Mouse (Mus musculus) olfactory bulb, adult 2 months (tissue): ENCODE results near the gene Mphosph6. TPM values are rescaled to one million over a fixed set of nuclear protein-coding genes. Genes with fewer than 3 reads are reported as not detected.

ENCODE experiments used
- H3K27ac ChIP-seq: fragments of 200-500 bp; 2 replicates; pipeline ENCODE4 v1.5.1; 2012; ENCODE audit warnings: low read depth, low read length; ENCODE audit not compliant: insufficient read depth
- H3K4me1 ChIP-seq: fragments of 200-500 bp; 2 replicates; pipeline ENCODE4 v1.6.1; 2012; ENCODE audit warnings: low read length; ENCODE audit not compliant: control insufficient read depth, insufficient read depth
- H3K4me3 ChIP-seq: fragments of 200-500 bp; 2 replicates; pipeline ENCODE4 v1.5.1; 2012; ENCODE audit warnings: mild to moderate bottlenecking, low read depth, low read length, moderate library complexity; ENCODE audit not compliant: insufficient read depth
- CTCF ChIP-seq: fragments of 200-500 bp; IDR thresholded peaks from 2 replicates; pipeline ENCODE4 v1.5.1; 2012; ENCODE audit warnings: low read depth, mild to moderate bottlenecking, low read length, moderate library complexity; ENCODE audit not compliant: insufficient read depth
- POLR2A ChIP-seq: fragments of 200-500 bp; IDR thresholded peaks from 2 replicates; pipeline ENCODE4 v1.6.1; 2012; ENCODE audit warnings: mild to moderate bottlenecking, low read depth, low read length, moderate library complexity; ENCODE audit not compliant: insufficient read depth
- WGBS: fragments of 180-500 bp; shearing (Covaris S2); methylation state at CpG from one replicate; pipeline ENCODE4 v1.1.7; 2018; 5-methylcytosine and 5-hydroxymethylcytosine counted together
- polyA plus RNA-seq: library from polyadenylated mRNA; stranded (reverse); fragments of >200 nt; gene quantifications from 2 replicates; pipeline ENCODE4 v1.2.4, GENCODE M21; 2012; ENCODE audit warnings: low replicate concordance; ENCODE audit not compliant: missing spikeins, insufficient read depth, insufficient read length

Mphosph6 gene
- polyA plus RNA-seq, 1 experiment = not detected

- no peak for TF ChIP-seq CTCF
- no peak for TF ChIP-seq POLR2A
- Histone ChIP-seq H3K27ac (no peak overlapping the region), H3K4me3 (no peak overlapping the region), H3K4me1 (peaks cover 2% of the 10 kb centered on the region; the same call in 1 of the 2 replicates)
- WGBS = 44% methylated on average over 10 of the region's 10 CpGs
Observed at GRCm38 (mm10) chr8:117775626-117776025, 26.1 kb downstream of the Mphosph6 start.

- H3K27ac ChIP-seq = no peak overlapping the region
- H3K4me3 ChIP-seq = no peak overlapping the region
- TF ChIP-seq POLR2A (no peak), CTCF (no peak)
- WGBS = 66% methylated on average over 2 of the region's 2 CpGs
- H3K4me1 ChIP-seq = peaks cover 2% of the 10 kb centered on the region; the same call in 1 of the 2 replicates
Observed at GRCm38 (mm10) chr8:117772597-117772996, 29.1 kb downstream of the Mphosph6 start.

- WGBS = 66% methylated on average over 2 of the region's 2 CpGs
- H3K27ac ChIP-seq = no peak overlapping the region
- peaks cover 2% of the 10 kb centered on the region; the same call in 1 of the 2 replicates for H3K4me1 ChIP-seq
- TF ChIP-seq CTCF = no peak
- TF ChIP-seq POLR2A = no peak
- H3K4me3 ChIP-seq = no peak overlapping the region
Observed at GRCm38 (mm10) chr8:117772126-117772525, 29.6 kb downstream of the Mphosph6 start.

- Histone ChIP-seq H3K4me1 (peaks cover 2% of the 10 kb centered on the region; the same call in 1 of the 2 replicates), H3K4me3 (no peak overlapping the region), H3K27ac (no peak overlapping the region)
- TF ChIP-seq CTCF (no peak), POLR2A (no peak)
- 92% methylated on average over 9 of the region's 9 CpGs for WGBS
Observed at GRCm38 (mm10) chr8:117771115-117771836, 30.5 kb downstream of the Mphosph6 start.

DNA sequence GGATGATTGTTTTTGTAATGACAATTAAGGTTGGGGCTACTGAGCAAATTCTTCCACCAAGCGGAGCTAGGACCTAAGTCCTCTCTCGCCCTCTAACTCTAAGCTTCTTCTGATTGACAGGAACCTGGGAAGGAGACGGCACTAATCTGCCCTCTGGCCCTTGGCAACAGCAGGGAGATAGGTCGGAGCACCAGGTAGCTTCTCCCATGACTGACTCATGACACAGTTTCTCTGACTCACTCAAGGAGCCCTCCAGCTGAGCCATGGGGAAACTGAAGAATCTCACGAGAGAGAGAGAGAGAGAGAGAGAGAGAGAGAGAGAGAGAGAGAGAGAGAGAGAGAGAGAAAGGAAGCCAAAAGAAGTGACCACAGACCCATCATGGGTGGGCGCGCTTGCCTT lies 32.8 kb downstream of the Mphosph6 start:
- no peak for TF ChIP-seq POLR2A
- TF ChIP-seq CTCF = no peak
- 80% methylated on average over 7 of the region's 7 CpGs for WGBS
- H3K4me1 ChIP-seq = peaks cover 2% of the 10 kb centered on the region; the same call in 1 of the 2 replicates

DNA sequence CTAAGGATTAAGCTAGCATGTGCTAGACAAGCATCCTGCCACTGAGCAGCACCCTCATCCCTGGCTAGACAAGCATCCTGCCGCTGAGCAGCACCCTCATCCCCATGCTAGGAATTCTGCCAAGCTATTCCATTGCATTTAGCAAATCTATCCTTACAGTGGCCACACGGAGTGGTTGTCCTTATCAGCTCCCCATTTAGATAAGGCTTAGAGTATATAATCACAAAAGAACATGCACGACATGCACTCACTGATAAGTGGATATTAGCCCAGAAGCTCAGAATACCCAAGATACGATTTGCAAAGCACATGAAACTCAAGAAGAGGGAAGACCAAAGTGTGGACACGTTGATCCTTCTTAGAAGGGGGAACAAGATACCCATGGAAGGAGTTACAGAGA lies 35.8 kb downstream of the Mphosph6 start:
- TF ChIP-seq POLR2A (no peak), CTCF (no peak)
- WGBS = 78% methylated on average over 5 of the region's 5 CpGs
- Histone ChIP-seq H3K4me3 (no peak overlapping the region), H3K27ac (no peak overlapping the region), H3K4me1 (peaks cover 2% of the 10 kb centered on the region; the same call in 1 of the 2 replicates)

More for the DNA sequence above, 32.8 kb downstream of the Mphosph6 start:
- Histone ChIP-seq H3K27ac (no peak overlapping the region), H3K4me3 (no peak overlapping the region)

- Histone ChIP-seq H3K4me1 (peaks cover 2% of the 10 kb centered on the region; the same call in 1 of the 2 replicates), H3K4me3 (no peak overlapping the region), H3K27ac (no peak overlapping the region)
- TF ChIP-seq POLR2A = no peak
- no peak for TF ChIP-seq CTCF
- WGBS = 80% methylated on average over 4 of the region's 4 CpGs
Observed at GRCm38 (mm10) chr8:117764625-117765024, 37.1 kb downstream of the Mphosph6 start.

GRCm38 (mm10) chr8:117762776-117763175 lies 39.0 kb downstream of the Mphosph6 start:
- 83% methylated on average over 6 of the region's 6 CpGs for WGBS
- no peak for TF ChIP-seq POLR2A
- TF ChIP-seq CTCF = no peak

DNA sequence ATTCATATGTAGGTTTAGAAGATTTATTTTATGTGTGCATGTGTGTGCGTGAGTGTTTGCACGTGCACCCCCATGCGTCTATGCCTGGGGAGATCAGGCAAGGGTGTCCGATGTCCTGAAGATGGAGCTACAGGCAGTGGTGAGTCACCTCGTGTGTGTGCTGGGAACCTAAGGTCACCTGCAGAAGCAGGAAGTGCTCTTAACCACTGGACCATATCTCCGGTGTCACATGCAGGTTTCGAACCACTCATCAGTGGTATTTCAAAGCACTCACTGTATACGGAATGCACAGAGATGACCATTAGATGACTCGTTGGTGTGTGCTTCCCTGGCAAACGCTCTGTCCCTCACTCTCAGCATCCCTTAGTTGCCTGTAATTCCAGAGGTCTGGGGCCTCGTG lies 43.8 kb downstream of the Mphosph6 start:
- 83% methylated on average over 11 of the region's 11 CpGs for WGBS
- no peak overlapping the region for H3K4me3 ChIP-seq
- H3K27ac ChIP-seq = no peak overlapping the region
- H3K4me1 ChIP-seq = no peaks in the 10 kb centered on the region
- no peak for TF ChIP-seq POLR2A
- no peak for TF ChIP-seq CTCF

More at GRCm38 (mm10) chr8:117762776-117763175, 39.0 kb downstream of the Mphosph6 start:
- Histone ChIP-seq H3K4me3 (no peak overlapping the region), H3K27ac (no peak overlapping the region), H3K4me1 (no peaks in the 10 kb centered on the region)
